Comparison of ENCODE assay signal across 26 mouse cellular contexts in genomic region chr17:65824246-65824645, GRCm38 (mm10).
"Had no signal": no experiment of that assay in that cellular context is flagged by ENCODE, and none has a peak within 500 bp of the region (broad histone marks: within the 10 kb centered on the region; RNA-seq: fewer than 3 reads in every experiment).

No protein-coding gene starts in this region.

- DNase-seq: gastrocnemius, adult 2 months; gastrocnemius, postnatal 10 days; gastrocnemius, postnatal 25 days; heart, adult 18-20 months; heart, postnatal 10 days; heart, postnatal 4 days; liver; liver, embryonic 13.5 days; liver, postnatal 0 days had no signal

- H3K4me3 ChIP-seq: gastrocnemius, adult 2 months; heart, embryonic 10.5 days; heart, embryonic 12.5 days; hindbrain, embryonic 10.5 days; hindbrain, embryonic 12.5 days; intestine, embryonic 15.5 days; layer of hippocampus, adult 2 months; left cerebral cortex, adult 2 months; limb, embryonic 10.5 days; limb, embryonic 12.5 days; liver, embryonic 13.5 days; liver, embryonic 15.5 days had no signal

- H3K9ac ChIP-seq: heart, embryonic 12.5 days; hindbrain, embryonic 12.5 days; hindbrain, embryonic 14.5 days; intestine, embryonic 15.5 days; limb, embryonic 12.5 days; liver, embryonic 13.5 days; liver, embryonic 15.5 days; liver, postnatal 0 days had no signal

- H3K4me1 ChIP-seq: limb, embryonic 10.5 days; limb, embryonic 12.5 days; liver, embryonic 13.5 days; liver, embryonic 15.5 days had no signal

- H3K27ac ChIP-seq: gastrocnemius, adult 2 months; heart, embryonic 10.5 days; hindbrain, embryonic 10.5 days; hindbrain, embryonic 12.5 days; hindbrain, embryonic 14.5 days; intestine, embryonic 15.5 days; kidney, postnatal 0 days; layer of hippocampus, adult 2 months; left cerebral cortex, adult 2 months; limb, embryonic 10.5 days; limb, embryonic 12.5 days; liver, embryonic 13.5 days; liver, embryonic 15.5 days had no signal

- H3K4me2 ChIP-seq: heart, embryonic 12.5 days; hindbrain, embryonic 12.5 days; hindbrain, embryonic 14.5 days; intestine, embryonic 15.5 days; limb, embryonic 12.5 days; liver, embryonic 11.5 days; liver, embryonic 13.5 days; liver, embryonic 15.5 days had no signal

- H3K9me3 ChIP-seq: heart, embryonic 10.5 days; heart, embryonic 12.5 days; hindbrain, embryonic 10.5 days; hindbrain, embryonic 12.5 days; intestine, embryonic 15.5 days; limb, embryonic 10.5 days; limb, embryonic 12.5 days; liver, embryonic 13.5 days; liver, embryonic 15.5 days had no signal

- ATAC-seq: forebrain, embryonic 16.5 days; hindbrain, embryonic 16.5 days; inflammation-experienced regulatory T-cells, adult 6 months; intestine, embryonic 15.5 days; intestine, postnatal 0 days; liver, postnatal 0 days had no signal

- H3K27me3 ChIP-seq: heart, embryonic 12.5 days; hindbrain, embryonic 12.5 days; intestine, embryonic 15.5 days; limb, embryonic 12.5 days; liver, embryonic 13.5 days; liver, embryonic 15.5 days had no signal
